Mouse (Mus musculus): ENCODE measurements around the gene Fer.

Fer gene

GRCm38 (mm10) chr17:63978794-63979571 lies 116.1 kb downstream of the Fer start:
- DNase-seq (ENCODE audit: low spot score): no peak

GRCm38 (mm10) chr17:63980167-63980566 lies 117.3 kb downstream of the Fer start:
- DNase-seq (ENCODE audit: low spot score): no peak

GRCm38 (mm10) chr17:63988710-63989109 lies 125.8 kb downstream of the Fer start:
- DNase-seq (ENCODE audit: low spot score): no peak

- no peak for DNase-seq (ENCODE audit: low spot score)
These were observed 128.3 kb downstream of the Fer start for GRCm38 (mm10) chr17:63991160-63991559.

GRCm38 (mm10) chr17:63995921-63996320 lies 133.1 kb downstream of the Fer start:
- peak; percentile 63 for DNase-seq (ENCODE audit: low spot score)

- DNase-seq (ENCODE audit: low spot score): no peak
These were observed 134.8 kb downstream of the Fer start for GRCm38 (mm10) chr17:63997643-63998042.

- no peak for DNase-seq (ENCODE audit: low spot score)
These were observed 140.6 kb downstream of the Fer start for GRCm38 (mm10) chr17:64003444-64003843.

- no peak for DNase-seq (ENCODE audit: low spot score)
These were observed 142.8 kb downstream of the Fer start for GRCm38 (mm10) chr17:64005575-64006249.

- no peak for DNase-seq (ENCODE audit: low spot score)
These were observed 153.7 kb downstream of the Fer start for GRCm38 (mm10) chr17:64016606-64017005.

GRCm38 (mm10) chr17:64018240-64018639 lies 155.4 kb downstream of the Fer start:
- no peak for DNase-seq (ENCODE audit: low spot score)

- DNase-seq (ENCODE audit: low spot score): no peak
These were observed 156.0 kb downstream of the Fer start for GRCm38 (mm10) chr17:64018870-64019269.

- no peak for DNase-seq (ENCODE audit: low spot score)
These were observed 156.8 kb downstream of the Fer start for GRCm38 (mm10) chr17:64019646-64020045.

- DNase-seq (ENCODE audit: low spot score): no peak
These were observed 163.6 kb downstream of the Fer start for GRCm38 (mm10) chr17:64026485-64026884.

GRCm38 (mm10) chr17:64041771-64042170 lies 178.9 kb downstream of the Fer start:
- DNase-seq (ENCODE audit: low spot score): no peak

- no peak for DNase-seq (ENCODE audit: low spot score)
These were observed 182.5 kb downstream of the Fer start for GRCm38 (mm10) chr17:64045326-64045725.

GRCm38 (mm10) chr17:64046557-64046956 lies 183.7 kb downstream of the Fer start:
- DNase-seq (ENCODE audit: low spot score): no peak

GRCm38 (mm10) chr17:64050911-64051310 lies 188.0 kb downstream of the Fer start:
- no peak for DNase-seq (ENCODE audit: low spot score)

- DNase-seq (ENCODE audit: low spot score): no peak
These were observed 190.8 kb downstream of the Fer start for GRCm38 (mm10) chr17:64053636-64054035.

- DNase-seq (ENCODE audit: low spot score): no peak
These were observed 197.7 kb downstream of the Fer start for GRCm38 (mm10) chr17:64060529-64060928.

GRCm38 (mm10) chr17:64065243-64065642 lies 202.4 kb downstream of the Fer start:
- DNase-seq (ENCODE audit: low spot score): no peak

GRCm38 (mm10) chr17:64077392-64077791 lies 214.5 kb downstream of the Fer start:
- no peak for DNase-seq (ENCODE audit: low spot score)

- DNase-seq (ENCODE audit: low spot score): no peak
These were observed 221.9 kb downstream of the Fer start for GRCm38 (mm10) chr17:64084751-64085150.

- DNase-seq (ENCODE audit: low spot score): no peak
These were observed 222.6 kb downstream of the Fer start for GRCm38 (mm10) chr17:64085493-64085892.
